Mouse (Mus musculus): Measurements from ENCODE around the gene Brd1. TPM values are rescaled to one million over a fixed set of nuclear protein-coding genes. Genes with fewer than 3 reads are reported as not detected.
"Not testable (repeated sequence)": the region's sequence is repeated elsewhere in the genome, so short reads cannot be mapped to it uniquely, and the experiment has no call there.

Gene Brd1
- total RNA-seq, 2 experiments from 2014 or later, result 25.0 to 25.4 TPM

- H3K4me3 ChIP-seq, result no peak overlapping the region
- TF ChIP-seq CTCF (IDR thresholded peaks at IDR 0.05), result no peak
- intact Hi-C loops (cut with DNase I), result no loop called here
- H3K27ac ChIP-seq, result no peak overlapping the region
- no peak for DNase-seq
Observed at GRCm38 (mm10) chr15:88724311-88724710, 9.7 kb downstream of the Brd1 start.

GRCm38 (mm10) chr15:88723205-88723604 is 10.8 kb downstream of the Brd1 start:
- intact Hi-C loops (cut with DNase I), result no loop called here
- no peak for DNase-seq
- no peak overlapping the region for H3K27ac ChIP-seq
- no peak overlapping the region for H3K4me3 ChIP-seq
- no peak for TF ChIP-seq CTCF (IDR thresholded peaks at IDR 0.05)

GRCm38 (mm10) chr15:88717239-88717638 is 16.8 kb downstream of the Brd1 start:
- intact Hi-C loops (cut with DNase I), result no loop called here
- Histone ChIP-seq H3K4me3 (no peak overlapping the region), H3K27ac (no peak overlapping the region)
- DNase-seq, result no peak
- TF ChIP-seq CTCF (IDR thresholded peaks at IDR 0.05), result no peak

GRCm38 (mm10) chr15:88716350-88716749 is 17.7 kb downstream of the Brd1 start:
- intact Hi-C loops (cut with DNase I), result no loop called here
- peak; percentile 51 for TF ChIP-seq CTCF (IDR thresholded peaks at IDR 0.05)
- DNase-seq, result no peak
- H3K27ac ChIP-seq, result peak overlapping the region; percentile 72
- H3K4me3 ChIP-seq, result no peak overlapping the region

GRCm38 (mm10) chr15:88714021-88714589 is 19.9 kb downstream of the Brd1 start:
- no peak for TF ChIP-seq CTCF (IDR thresholded peaks at IDR 0.05)
- Histone ChIP-seq H3K4me3 (no peak overlapping the region), H3K27ac (peak overlapping the region; percentile 72)
- DNase-seq, result peak; percentile 39
- intact Hi-C loops (cut with DNase I), result no loop called here

GRCm38 (mm10) chr15:88712501-88712900 is 21.5 kb downstream of the Brd1 start:
- H3K4me3 ChIP-seq, result no peak overlapping the region
- no peak for TF ChIP-seq CTCF (IDR thresholded peaks at IDR 0.05)
- H3K27ac ChIP-seq, result no peak overlapping the region
- no peak for DNase-seq
- intact Hi-C loops (cut with DNase I), result no loop called here

- intact Hi-C loops (cut with DNase I), result no loop called here
- Histone ChIP-seq H3K4me3 (no peak overlapping the region), H3K27ac (no peak overlapping the region)
- DNase-seq, result no peak
- TF ChIP-seq CTCF (IDR thresholded peaks at IDR 0.05), result no peak
Observed at GRCm38 (mm10) chr15:88709878-88710277, 24.2 kb downstream of the Brd1 start.

GRCm38 (mm10) chr15:88708657-88709511 is 25.1 kb downstream of the Brd1 start:
- DNase-seq, result no peak
- no peak for TF ChIP-seq CTCF (IDR thresholded peaks at IDR 0.05)
- H3K27ac ChIP-seq, result no peak overlapping the region
- no peak overlapping the region for H3K4me3 ChIP-seq
- intact Hi-C loops (cut with DNase I), result no loop called here

GRCm38 (mm10) chr15:88708204-88708603 is 25.8 kb downstream of the Brd1 start:
- no peak for TF ChIP-seq CTCF (IDR thresholded peaks at IDR 0.05)
- intact Hi-C loops (cut with DNase I), result no loop called here
- no peak overlapping the region for H3K27ac ChIP-seq

GRCm38 (mm10) chr15:88706987-88707386 is 27.0 kb downstream of the Brd1 start:
- H3K27ac ChIP-seq; DNase-seq; H3K4me3 ChIP-seq; intact Hi-C loops (cut with DNase I): not testable (repeated sequence)

More at GRCm38 (mm10) chr15:88708204-88708603, 25.8 kb downstream of the Brd1 start:
- no peak overlapping the region for H3K4me3 ChIP-seq
- DNase-seq, result no peak

- TF ChIP-seq CTCF (IDR thresholded peaks at IDR 0.05), result no peak
- intact Hi-C loops (cut with DNase I), result no loop called here
- Histone ChIP-seq H3K4me3 (no peak overlapping the region), H3K27ac (no peak overlapping the region)
- no peak for DNase-seq
Observed at GRCm38 (mm10) chr15:88706320-88706719, 27.7 kb downstream of the Brd1 start.

- DNase-seq, result no peak
- Histone ChIP-seq H3K4me3 (no peak overlapping the region), H3K27ac (no peak overlapping the region)
- TF ChIP-seq CTCF (IDR thresholded peaks at IDR 0.05), result no peak
- intact Hi-C loops (cut with DNase I), result no loop called here
Observed at GRCm38 (mm10) chr15:88704284-88704683, 29.7 kb downstream of the Brd1 start.

GRCm38 (mm10) chr15:88702501-88702900 is 31.5 kb downstream of the Brd1 start:
- no peak for DNase-seq
- no peak for TF ChIP-seq CTCF (IDR thresholded peaks at IDR 0.05)
- Histone ChIP-seq H3K27ac (0 out of 2 replicates have a peak overlapping the region, but pooled peaks have one; percentile 16), H3K4me3 (no peak overlapping the region)
- intact Hi-C loops (cut with DNase I), result no loop called here
